Comparison of ENCODE assay signal across 14 mouse cellular contexts in genomic region chr8:92065554-92066239, GRCm38 (mm10).
DNase-seq lines count a peak whose midpoint lies in the region; ATAC-seq and TF ChIP-seq lines count a peak whose summit lies in the region.
"Had no signal": no experiment of that assay in that cellular context is flagged by ENCODE, and none has a peak within 500 bp of the region (broad histone marks: within the 10 kb centered on the region; RNA-seq: fewer than 3 reads in every experiment).

No protein-coding gene starts in this region.

- peaks cover 16% of the 10 kb centered on the region for H3K4me1 ChIP-seq in kidney, embryonic 14.5 days (ENCODE audit: control insufficient read depth, insufficient read depth, low read length)
- H3K4me1 ChIP-seq in midbrain, embryonic 12.5 days, result peaks cover 37% of the 10 kb centered on the region
- H3K4me1 ChIP-seq in midbrain, postnatal 0 days (ENCODE audit: insufficient read depth, low read length), result no peaks in the 10 kb centered on the region
- peaks cover 24% of the 10 kb centered on the region for H3K4me1 ChIP-seq in embryonic facial prominence, embryonic 13.5 days
- peaks cover 17% of the 10 kb centered on the region for H3K4me1 ChIP-seq in neural tube, embryonic 15.5 days

- H3K36me3 ChIP-seq in kidney, embryonic 14.5 days (ENCODE audit: control insufficient read depth, insufficient read depth, low read length), result no peaks in the 10 kb centered on the region
- H3K36me3 ChIP-seq in midbrain, embryonic 12.5 days, result no peaks in the 10 kb centered on the region
- H3K36me3 ChIP-seq in midbrain, postnatal 0 days (ENCODE audit: insufficient read depth, low read length), result no peaks in the 10 kb centered on the region
- H3K36me3 ChIP-seq in embryonic facial prominence, embryonic 13.5 days, result no peaks in the 10 kb centered on the region
- no peaks in the 10 kb centered on the region for H3K36me3 ChIP-seq in neural tube, embryonic 15.5 days

- no peak overlapping the region for H3K4me3 ChIP-seq in kidney, embryonic 14.5 days (ENCODE audit: low read length)
- no peak overlapping the region for H3K4me3 ChIP-seq in midbrain, embryonic 12.5 days
- no peak overlapping the region for H3K4me3 ChIP-seq in midbrain, postnatal 0 days (ENCODE audit: low read depth, low read length)
- no peak overlapping the region for H3K4me3 ChIP-seq in embryonic facial prominence, embryonic 13.5 days
- H3K4me3 ChIP-seq in neural tube, embryonic 15.5 days (replicated peaks), result no peak overlapping the region
- H3K4me3 ChIP-seq: erythroblast, embryonic 14.5 days; myocyte had no signal

- WGBS in kidney, embryonic 14.5 days, result 5% methylated on average over 9 of the region's 9 CpGs
- 1% methylated on average over 8 of the region's 9 CpGs for WGBS in midbrain, embryonic 12.5 days
- WGBS in midbrain, postnatal 0 days, result 29% methylated on average over 8 of the region's 9 CpGs
- WGBS in embryonic facial prominence, embryonic 13.5 days, result 7% methylated on average over 8 of the region's 9 CpGs
- 6% methylated on average over 7 of the region's 9 CpGs for WGBS in neural tube, embryonic 15.5 days

- TF ChIP-seq CTCF in midbrain, postnatal 0 days (IDR thresholded peaks at IDR 0.05), result no peak

- no peak for DNase-seq in kidney, adult 8-10 months
- no peak for DNase-seq in midbrain, postnatal 0 days (ENCODE audit: low spot score)
- no peak for DNase-seq in frontal cortex, postnatal 10 days (ENCODE audit: low spot score in 2 of 2)
- DNase-seq: B cell, adult 2 months; cerebellum, adult 9-10 months; layer of hippocampus, adult 9-11 months had no signal

- no peak overlapping the region for H3K27ac ChIP-seq in kidney, embryonic 14.5 days (ENCODE audit: low read depth, low read length)
- H3K27ac ChIP-seq in midbrain, embryonic 12.5 days (replicated peaks), result peak overlapping the region; percentile 71
- no peak overlapping the region for H3K27ac ChIP-seq in midbrain, postnatal 0 days (ENCODE audit: low read depth, low read length)
- H3K27ac ChIP-seq in embryonic facial prominence, embryonic 13.5 days, result no peak overlapping the region
- no peak overlapping the region for H3K27ac ChIP-seq in neural tube, embryonic 15.5 days (replicated peaks)

- H3K27me3 ChIP-seq in kidney, embryonic 14.5 days (ENCODE audit: control insufficient read depth, insufficient read depth, low read length), result peaks cover 25% of the 10 kb centered on the region
- H3K27me3 ChIP-seq in midbrain, embryonic 12.5 days, result peaks cover 67% of the 10 kb centered on the region
- H3K27me3 ChIP-seq in midbrain, postnatal 0 days (ENCODE audit: insufficient read depth, low read length), result no peaks in the 10 kb centered on the region
- H3K27me3 ChIP-seq in embryonic facial prominence, embryonic 13.5 days, result peaks cover 21% of the 10 kb centered on the region
- H3K27me3 ChIP-seq in neural tube, embryonic 15.5 days (replicated peaks), result peaks cover 32% of the 10 kb centered on the region

- no peaks in the 10 kb centered on the region for H3K9me3 ChIP-seq in kidney, embryonic 14.5 days (ENCODE audit: control insufficient read depth, low read length)
- no peaks in the 10 kb centered on the region for H3K9me3 ChIP-seq in midbrain, embryonic 12.5 days
- no peaks in the 10 kb centered on the region for H3K9me3 ChIP-seq in midbrain, postnatal 0 days (ENCODE audit: low read length)
- H3K9me3 ChIP-seq in embryonic facial prominence, embryonic 13.5 days, result no peaks in the 10 kb centered on the region
- H3K9me3 ChIP-seq in neural tube, embryonic 15.5 days (replicated peaks), result no peaks in the 10 kb centered on the region

- no peak overlapping the region for H3K4me2 ChIP-seq in kidney, embryonic 14.5 days (replicated peaks; ENCODE audit: low read depth, low read length)
- peak overlapping the region; percentile 11; the same call in 1 of the 2 replicates for H3K4me2 ChIP-seq in midbrain, embryonic 12.5 days (replicated peaks)
- no peak overlapping the region for H3K4me2 ChIP-seq in midbrain, postnatal 0 days (ENCODE audit: low read depth, low read length, poor library complexity, severe bottlenecking)
- H3K4me2 ChIP-seq in embryonic facial prominence, embryonic 13.5 days, result no peak overlapping the region
- H3K4me2 ChIP-seq in neural tube, embryonic 15.5 days, result 0 out of 2 replicates have a peak overlapping the region, but pooled peaks have one; percentile 2

- no peak overlapping the region for H3K9ac ChIP-seq in kidney, embryonic 14.5 days (ENCODE audit: low read depth, low read length)
- H3K9ac ChIP-seq in midbrain, embryonic 12.5 days (replicated peaks), result no peak overlapping the region
- H3K9ac ChIP-seq in midbrain, postnatal 0 days (replicated peaks; ENCODE audit: low read length, poor library complexity, severe bottlenecking), result no peak overlapping the region
- H3K9ac ChIP-seq in embryonic facial prominence, embryonic 13.5 days, result 0 out of 2 replicates have a peak overlapping the region, but pooled peaks have one; percentile 11
- H3K9ac ChIP-seq in neural tube, embryonic 15.5 days (replicated peaks), result no peak overlapping the region

- ATAC-seq in kidney, embryonic 14.5 days (ENCODE audit: low FRiP score, low TSS enrichment), result peak; percentile 43; the same call in 1 of the 2 replicates
- no peak for ATAC-seq in midbrain, embryonic 12.5 days (ENCODE audit: low FRiP score, low read depth)
- no peak for ATAC-seq in midbrain, postnatal 0 days (ENCODE audit: low FRiP score)
- ATAC-seq in embryonic facial prominence, embryonic 13.5 days (ENCODE audit: insufficient number of reproducible peaks, insufficient read depth, low FRiP score, low TSS enrichment, low read depth), result no peak
- ATAC-seq in neural tube, embryonic 15.5 days (ENCODE audit: low FRiP score), result no peak
- ATAC-seq in cerebellum, adult (ENCODE audit: insufficient number of reproducible peaks, low FRiP score, low TSS enrichment), result no peak
- ATAC-seq: inflammation-experienced regulatory T-cells, adult 6 months had no signal

Comparison
In these comparisons a context has a peak if more than half of its experiments do, and no peak if none do; other contexts are left out.
1. H3K4me2 ChIP-seq: peak in midbrain, embryonic 12.5 days (single experiment) and neural tube, embryonic 15.5 days (single experiment); none in kidney, embryonic 14.5 days (single experiment), midbrain, postnatal 0 days (single experiment) and embryonic facial prominence, embryonic 13.5 days (single experiment).